Mouse (Mus musculus): ENCODE results near the gene Slc6a19. TPM values are rescaled to one million over a fixed set of nuclear protein-coding genes. Genes with fewer than 3 reads are reported as not detected.

The Slc6a19 gene
- polyA plus RNA-seq, 1 experiment, result 0.44 TPM

DNA sequence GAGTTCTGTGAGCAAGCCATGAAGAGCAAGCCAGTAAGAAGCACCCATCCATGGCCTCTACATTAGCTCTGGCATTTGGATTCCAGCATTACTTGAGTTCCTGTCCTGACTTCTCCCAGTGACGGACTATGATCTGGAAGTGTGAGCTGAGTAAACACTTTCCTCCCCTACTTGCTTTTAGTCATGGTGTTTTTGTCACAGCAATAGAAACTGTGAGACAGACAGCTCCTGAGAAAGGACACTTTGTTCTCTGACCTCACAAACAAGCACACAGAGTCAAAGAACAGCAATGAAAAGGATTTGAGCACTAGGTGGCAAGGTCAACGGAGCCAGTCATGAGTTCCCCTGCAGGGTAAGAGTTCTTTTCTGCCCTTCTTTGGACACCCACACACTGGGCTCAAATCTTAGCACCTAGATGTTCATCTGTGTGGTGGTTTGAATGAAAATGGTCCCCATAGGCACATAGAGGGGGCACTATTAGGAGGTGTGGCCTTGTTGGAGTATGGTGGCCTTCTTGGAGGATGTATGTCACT, 44.4 kb downstream of the Slc6a19 start:
- Histone ChIP-seq H3K79me2 (ENCODE audit: control insufficient read depth, insufficient read depth) (no peaks in the 10 kb centered on the region), H3ac (ENCODE audit: control insufficient read depth, insufficient read length) (no peak overlapping the region), H3K4me3 (no peak overlapping the region), H3K36me3 (ENCODE audit: control insufficient read depth, insufficient read depth) (no peaks in the 10 kb centered on the region), H3K4me2 (ENCODE audit: low read depth) (no peak overlapping the region), H3K27me3 (ENCODE audit: control insufficient read depth, insufficient read depth, insufficient read length) (peaks cover 5% of the 10 kb centered on the region)
- TF ChIP-seq MYOD1 (IDR thresholded peaks at IDR 0.05; ENCODE audit: control insufficient read depth in 1 of 3, insufficient read length in 2 of 3, low read depth in 2 of 3) (no peak), E2F4 (IDR thresholded peaks at IDR 0.05; ENCODE audit: insufficient read depth) (no peak), POLR2AphosphoS2 (IDR thresholded peaks at IDR 0.05; ENCODE audit: insufficient read length, low read depth) (no peak), TCF3 (IDR thresholded peaks at IDR 0.05; ENCODE audit: insufficient read length, low read depth) (no peak), USF1 (IDR thresholded peaks at IDR 0.05; ENCODE audit: low read depth) (no peak), TCF12 (IDR thresholded peaks at IDR 0.05; ENCODE audit: insufficient read depth, poor library complexity, severe bottlenecking) (no peak), SRF (IDR thresholded peaks at IDR 0.05; ENCODE audit: control insufficient read depth, insufficient read length, low read depth) (no peak), MYOG (IDR thresholded peaks at IDR 0.05; ENCODE audit: control insufficient read depth in 1 of 3, insufficient read depth in 1 of 3, insufficient read length in 2 of 3, low read depth in 2 of 3) (no peak), CEBPB (IDR thresholded peaks at IDR 0.05; ENCODE audit: insufficient read depth, poor library complexity, severe bottlenecking) (no peak), MAX (IDR thresholded peaks at IDR 0.05; ENCODE audit: low read depth) (no peak), REST (IDR thresholded peaks at IDR 0.05; ENCODE audit: insufficient read depth, insufficient read length) (no peak), POLR2A (IDR thresholded peaks at IDR 0.05; ENCODE audit: insufficient read length, low read depth) (no peak)

DNA sequence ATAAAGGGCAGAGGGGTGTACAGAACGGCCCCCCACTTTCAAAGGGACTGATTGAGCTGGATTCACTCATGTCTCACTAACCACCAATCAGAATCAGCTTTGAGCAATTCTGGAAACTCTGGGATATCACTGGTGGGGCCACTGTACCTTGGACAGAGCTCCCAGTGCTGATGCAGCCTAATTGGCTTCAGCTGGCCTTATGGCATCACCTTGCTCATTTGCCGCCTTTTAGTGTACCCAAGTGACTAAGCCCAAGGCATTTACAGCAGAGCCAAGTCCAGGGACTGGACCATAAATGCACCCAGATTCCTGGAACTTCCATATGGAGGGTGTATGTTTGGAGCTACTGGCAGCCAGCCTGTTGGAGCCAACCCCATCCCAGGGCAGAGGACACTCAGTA, 45.7 kb downstream of the Slc6a19 start:
- Histone ChIP-seq H3K27me3 (ENCODE audit: control insufficient read depth, insufficient read depth, insufficient read length) (peaks cover 3% of the 10 kb centered on the region), H3K4me2 (ENCODE audit: low read depth) (no peak overlapping the region)
- TF ChIP-seq REST (IDR thresholded peaks at IDR 0.05; ENCODE audit: insufficient read depth, insufficient read length), result peak; percentile 32
- TF ChIP-seq TCF3 (IDR thresholded peaks at IDR 0.05; ENCODE audit: insufficient read length, low read depth), result no peak

DNA sequence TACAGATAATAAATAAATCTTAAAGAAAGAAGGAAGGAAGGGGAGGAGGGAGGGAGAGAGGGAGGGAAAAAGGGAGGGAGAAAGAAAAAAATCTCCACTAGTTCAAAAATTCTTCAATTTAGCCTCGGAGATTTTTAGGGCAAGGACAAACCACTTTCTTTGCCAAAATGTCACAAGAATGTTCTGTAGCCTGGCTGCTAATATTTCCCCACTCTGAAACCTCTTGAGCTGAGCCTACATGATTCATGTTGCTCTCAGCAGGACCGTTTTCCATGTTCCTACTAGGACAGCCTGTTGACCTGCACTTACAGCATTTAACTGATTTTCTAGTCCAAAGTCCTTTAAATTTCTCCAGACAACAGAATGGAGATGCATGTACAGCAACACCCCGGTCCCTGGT, 49.7 kb downstream of the Slc6a19 start:
- Histone ChIP-seq H3K4me2 (ENCODE audit: low read depth) (no peak overlapping the region), H3K4me3 (no peak overlapping the region)
- TF ChIP-seq MYOG (IDR thresholded peaks at IDR 0.05; ENCODE audit: control insufficient read depth in 1 of 3, insufficient read depth in 1 of 3, insufficient read length in 2 of 3, low read depth in 2 of 3) (no peak), TCF12 (IDR thresholded peaks at IDR 0.05; ENCODE audit: insufficient read depth, poor library complexity, severe bottlenecking) (no peak), E2F4 (IDR thresholded peaks at IDR 0.05; ENCODE audit: insufficient read depth) (no peak), POLR2AphosphoS2 (IDR thresholded peaks at IDR 0.05; ENCODE audit: insufficient read length, low read depth) (no peak), USF1 (IDR thresholded peaks at IDR 0.05; ENCODE audit: low read depth) (no peak), REST (IDR thresholded peaks at IDR 0.05; ENCODE audit: insufficient read depth, insufficient read length) (no peak), MAX (IDR thresholded peaks at IDR 0.05; ENCODE audit: low read depth) (no peak), TCF3 (IDR thresholded peaks at IDR 0.05; ENCODE audit: insufficient read length, low read depth) (no peak), CEBPB (IDR thresholded peaks at IDR 0.05; ENCODE audit: insufficient read depth, poor library complexity, severe bottlenecking) (no peak), POLR2A (IDR thresholded peaks at IDR 0.05; ENCODE audit: insufficient read length, low read depth) (no peak), MYOD1 (IDR thresholded peaks at IDR 0.05; ENCODE audit: control insufficient read depth in 1 of 3, insufficient read length in 2 of 3, low read depth in 2 of 3) (no peak), SRF (IDR thresholded peaks at IDR 0.05; ENCODE audit: control insufficient read depth, insufficient read length, low read depth) (no peak)

More for the DNA sequence above, 45.7 kb downstream of the Slc6a19 start:
- H3ac ChIP-seq (ENCODE audit: control insufficient read depth, insufficient read length), result no peak overlapping the region
- H3K36me3 ChIP-seq (ENCODE audit: control insufficient read depth, insufficient read depth), result no peaks in the 10 kb centered on the region
- H3K4me3 ChIP-seq, result no peak overlapping the region
- H3K79me2 ChIP-seq (ENCODE audit: control insufficient read depth, insufficient read depth), result no peaks in the 10 kb centered on the region

DNA sequence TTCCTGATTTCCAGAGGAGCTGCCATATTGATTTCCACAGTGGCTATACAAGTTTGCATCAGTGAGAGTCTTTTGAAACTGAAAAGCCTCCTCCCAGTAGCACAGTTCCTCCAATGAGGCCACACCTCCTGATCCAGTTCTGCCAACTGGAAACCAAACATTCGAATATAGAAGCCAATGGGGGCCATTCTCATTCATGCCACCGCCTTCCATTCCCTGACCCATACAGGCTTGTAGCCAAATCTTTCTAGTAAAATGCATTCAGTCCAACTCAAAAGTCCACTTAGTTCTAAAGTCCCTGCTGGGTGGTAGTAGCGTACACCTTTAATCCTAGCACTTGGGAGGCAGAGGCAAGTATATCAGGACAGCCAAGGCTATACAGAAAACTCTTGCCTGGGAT, 51.4 kb downstream of the Slc6a19 start:
- Histone ChIP-seq H3K36me3 (ENCODE audit: control insufficient read depth, insufficient read depth) (no peaks in the 10 kb centered on the region), H3K4me2 (ENCODE audit: low read depth) (no peak overlapping the region), H3ac (ENCODE audit: control insufficient read depth, insufficient read length) (no peak overlapping the region), H3K4me3 (no peak overlapping the region), H3K27me3 (ENCODE audit: control insufficient read depth, insufficient read depth, insufficient read length) (no peaks in the 10 kb centered on the region), H3K79me2 (ENCODE audit: control insufficient read depth, insufficient read depth) (no peaks in the 10 kb centered on the region)
- TF ChIP-seq REST (IDR thresholded peaks at IDR 0.05; ENCODE audit: insufficient read depth, insufficient read length) (no peak), POLR2AphosphoS2 (IDR thresholded peaks at IDR 0.05; ENCODE audit: insufficient read length, low read depth) (no peak), POLR2A (IDR thresholded peaks at IDR 0.05; ENCODE audit: insufficient read length, low read depth) (no peak), MYOD1 (IDR thresholded peaks at IDR 0.05; ENCODE audit: control insufficient read depth in 1 of 3, insufficient read length in 2 of 3, low read depth in 2 of 3) (no peak), SRF (IDR thresholded peaks at IDR 0.05; ENCODE audit: control insufficient read depth, insufficient read length, low read depth) (no peak), E2F4 (IDR thresholded peaks at IDR 0.05; ENCODE audit: insufficient read depth) (no peak), TCF12 (IDR thresholded peaks at IDR 0.05; ENCODE audit: insufficient read depth, poor library complexity, severe bottlenecking) (no peak), MYOG (IDR thresholded peaks at IDR 0.05; ENCODE audit: control insufficient read depth in 1 of 3, insufficient read depth in 1 of 3, insufficient read length in 2 of 3, low read depth in 2 of 3) (no peak), USF1 (IDR thresholded peaks at IDR 0.05; ENCODE audit: low read depth) (no peak), CEBPB (IDR thresholded peaks at IDR 0.05; ENCODE audit: insufficient read depth, poor library complexity, severe bottlenecking) (no peak), MAX (IDR thresholded peaks at IDR 0.05; ENCODE audit: low read depth) (no peak), TCF3 (IDR thresholded peaks at IDR 0.05; ENCODE audit: insufficient read length, low read depth) (no peak)

More for the DNA sequence above, 49.7 kb downstream of the Slc6a19 start:
- H3K36me3 ChIP-seq (ENCODE audit: control insufficient read depth, insufficient read depth), result no peaks in the 10 kb centered on the region
- H3K27me3 ChIP-seq (ENCODE audit: control insufficient read depth, insufficient read depth, insufficient read length), result no peaks in the 10 kb centered on the region
- H3K79me2 ChIP-seq (ENCODE audit: control insufficient read depth, insufficient read depth), result no peaks in the 10 kb centered on the region
- H3ac ChIP-seq (ENCODE audit: control insufficient read depth, insufficient read length), result no peak overlapping the region
